Mouse (Mus musculus) heart, adult 2 months (tissue): Measurements from ENCODE around the gene Kdm2a. TPM values are rescaled to one million over a fixed set of nuclear protein-coding genes. Genes with fewer than 3 reads are reported as not detected.
A peak's percentile ranks its signal among the peaks of the same experiment; 100 is the strongest.

Experiments used
- DNase-seq, 2 experiments: peaks; one replicate each; pipeline ENCODE4 v3.0.0; 2021
- H3K27ac ChIP-seq: fragments of 200-600 bp; 2 replicates; pipeline ENCODE4 v1.8.1; 2022
- H3K27me3 ChIP-seq: fragments of 200-500 bp; 2 replicates; pipeline ENCODE4 v1.6.1; 2012; ENCODE audit warnings: mild to moderate bottlenecking, low read length, inconsistent platforms, mixed read lengths; ENCODE audit not compliant: control insufficient read depth, insufficient read depth
- H3K36me3 ChIP-seq: fragments of 200-500 bp; 2 replicates; pipeline ENCODE4 v1.6.1; 2012; ENCODE audit warnings: low read length, inconsistent platforms; ENCODE audit not compliant: control insufficient read depth, insufficient read depth
- H3K4me1 ChIP-seq: fragments of 200-500 bp; 2 replicates; pipeline ENCODE4 v1.6.1; 2011; ENCODE audit warnings: low read length; ENCODE audit not compliant: control insufficient read depth, insufficient read depth
- H3K4me3 ChIP-seq: fragments of 200-600 bp; 2 replicates; pipeline ENCODE4 v1.8.1; 2022
- H3K79me2 ChIP-seq: fragments of 200-500 bp; replicated peaks from 2 replicates; pipeline ENCODE4 v1.6.1; 2012; ENCODE audit warnings: mild to moderate bottlenecking, inconsistent platforms, low read length, moderate library complexity, mixed read lengths; ENCODE audit not compliant: control insufficient read depth, insufficient read depth
- H3K9ac ChIP-seq: fragments of 200-500 bp; 2 replicates; pipeline ENCODE4 v1.6.1; 2012; ENCODE audit warnings: low read depth, mild to moderate bottlenecking, control low read depth, inconsistent platforms, low read length, mixed read lengths
- CTCF ChIP-seq: fragments of 200-600 bp; IDR thresholded peaks from 2 replicates; pipeline ENCODE4 v1.8.1; 2022; ENCODE audit warnings: antibody characterized with exemption, mild to moderate bottlenecking, moderate library complexity
- EP300 ChIP-seq: fragments of 200-500 bp; IDR thresholded peaks from 2 replicates; pipeline ENCODE4 v1.6.1; 2011; ENCODE audit warnings: low read depth, low read length, control low read depth; ENCODE audit not compliant: insufficient read depth
- POLR2A ChIP-seq: fragments of 200-500 bp; IDR thresholded peaks from 2 replicates; pipeline ENCODE4 v1.6.1; 2011; ENCODE audit warnings: mild to moderate bottlenecking, low read depth, low read length, control low read depth; ENCODE audit not compliant: insufficient read depth
- WGBS: fragments of 180-500 bp; shearing (Covaris S2); methylation state at CpG from one replicate; pipeline ENCODE4 v1.1.7; 2018; 5-methylcytosine and 5-hydroxymethylcytosine counted together
- intact Hi-C: fragments of 180-260 bp; cut with DNase I; formaldehyde crosslinking; loops from one replicate; pipeline ENCODE4 v1.15.1; 2025
- polyA plus RNA-seq: library from polyadenylated mRNA; depleted of rRNA; stranded (reverse); fragments of >200 nt; gene quantifications from 2 replicates; pipeline ENCODE4 v1.2.3, GENCODE M21; 2012
- total RNA-seq, 2 experiments: library from RNA; stranded (reverse); gene quantifications; 2 replicates each; pipeline ENCODE4 v1.2.3; 2021

Kdm2a gene
- total and polyA plus RNA-seq, 3 experiments = 36.4 to 49.7 (median 38.6) TPM

- Histone ChIP-seq H3K79me2 (peaks cover 4% of the 10 kb centered on the region; the same call in 1 of the 2 replicates), H3K27ac (peak overlapping the region; percentile 60; the same call in 1 of the 2 replicates), H3K27me3 (no peaks in the 10 kb centered on the region), H3K4me1 (peaks cover 59% of the 10 kb centered on the region), H3K4me3 (no peak overlapping the region), H3K36me3 (peaks cover 2% of the 10 kb centered on the region; the same call in 1 of the 2 replicates), H3K9ac (no peak overlapping the region)
- intact Hi-C loops = no loop called here
- TF ChIP-seq EP300 (no peak), POLR2A (no peak)
- WGBS = 81% methylated on average over 7 of the region's 7 CpGs
- DNase-seq = peak in 1 of 2 experiments; percentile 13
Measured at GRCm38 (mm10) chr19:4299126-4299525, 99.0 kb downstream of the Kdm2a start.

GRCm38 (mm10) chr19:4298322-4299121, 99.6 kb downstream of the Kdm2a start:
- intact Hi-C loops = no loop called here
- Histone ChIP-seq H3K36me3 (peaks cover 2% of the 10 kb centered on the region; the same call in 1 of the 2 replicates), H3K4me3 (no peak overlapping the region), H3K9ac (no peak overlapping the region), H3K79me2 (peaks cover 4% of the 10 kb centered on the region; the same call in 1 of the 2 replicates), H3K27me3 (no peaks in the 10 kb centered on the region), H3K27ac (peak overlapping the region; percentile 12; the same call in 1 of the 2 replicates), H3K4me1 (peaks cover 61% of the 10 kb centered on the region)
- 68% methylated on average over 17 of the region's 17 CpGs for WGBS
- TF ChIP-seq EP300 (no peak), CTCF (0 out of 2 replicates have a peak, but pooled peaks have one; percentile 2), POLR2A (no peak)
- peak; percentile 23 to 25 for DNase-seq

- TF ChIP-seq EP300 (no peak), CTCF (no peak), POLR2A (no peak)
- H3K36me3 ChIP-seq = peaks cover 2% of the 10 kb centered on the region; the same call in 1 of the 2 replicates
- peaks cover 55% of the 10 kb centered on the region for H3K4me1 ChIP-seq
- intact Hi-C loops = no loop called here
- 84% methylated on average over 5 of the region's 5 CpGs for WGBS
- no peaks in the 10 kb centered on the region for H3K27me3 ChIP-seq
- H3K4me3 ChIP-seq = no peak overlapping the region
- DNase-seq = peak; percentile 6 to 11
- H3K79me2 ChIP-seq = peaks cover 4% of the 10 kb centered on the region; the same call in 1 of the 2 replicates
- peak overlapping the region; percentile 12; the same call in 1 of the 2 replicates for H3K27ac ChIP-seq
- no peak overlapping the region for H3K9ac ChIP-seq
Measured at GRCm38 (mm10) chr19:4297851-4298250, 100.2 kb downstream of the Kdm2a start.

- intact Hi-C loops = no loop called here
- DNase-seq = peak; percentile 8 to 22
- H3K27ac ChIP-seq = no peak overlapping the region
Measured at GRCm38 (mm10) chr19:4296611-4297010, 101.5 kb downstream of the Kdm2a start.

GRCm38 (mm10) chr19:4295391-4295790, 102.7 kb downstream of the Kdm2a start:
- intact Hi-C loops = no loop called here

More at GRCm38 (mm10) chr19:4296611-4297010, 101.5 kb downstream of the Kdm2a start:
- Histone ChIP-seq H3K79me2 (peaks cover 4% of the 10 kb centered on the region; the same call in 1 of the 2 replicates), H3K36me3 (peaks cover 2% of the 10 kb centered on the region; the same call in 1 of the 2 replicates), H3K4me1 (peaks cover 46% of the 10 kb centered on the region), H3K27me3 (no peaks in the 10 kb centered on the region), H3K4me3 (no peak overlapping the region), H3K9ac (no peak overlapping the region)
- TF ChIP-seq POLR2A (no peak), EP300 (no peak), CTCF (no peak)
- WGBS = 87% methylated on average over 2 of the region's 2 CpGs

More at GRCm38 (mm10) chr19:4295391-4295790, 102.7 kb downstream of the Kdm2a start:
- Histone ChIP-seq H3K4me1 (peaks cover 40% of the 10 kb centered on the region), H3K9ac (no peak overlapping the region), H3K79me2 (peaks cover 4% of the 10 kb centered on the region; the same call in 1 of the 2 replicates), H3K36me3 (no peaks in the 10 kb centered on the region), H3K4me3 (no peak overlapping the region), H3K27me3 (no peaks in the 10 kb centered on the region), H3K27ac (peak overlapping the region; percentile 77)
- peak; percentile 3 to 20 for DNase-seq
- TF ChIP-seq CTCF = no peak
- TF ChIP-seq EP300 = no peak
- TF ChIP-seq POLR2A = no peak
- 73% methylated on average over 4 of the region's 4 CpGs for WGBS
